Mouse (Mus musculus) olfactory bulb, adult 2 months (tissue): ENCODE results near the gene Hist1h2ah.

Experiments
- CTCF ChIP-seq: fragments of 200-500 bp; IDR thresholded peaks from 2 replicates; pipeline ENCODE4 v1.5.1; 2012; ENCODE audit warnings: low read depth, mild to moderate bottlenecking, low read length, moderate library complexity; ENCODE audit not compliant: insufficient read depth
- POLR2A ChIP-seq: fragments of 200-500 bp; IDR thresholded peaks from 2 replicates; pipeline ENCODE4 v1.6.1; 2012; ENCODE audit warnings: mild to moderate bottlenecking, low read depth, low read length, moderate library complexity; ENCODE audit not compliant: insufficient read depth

DNA sequence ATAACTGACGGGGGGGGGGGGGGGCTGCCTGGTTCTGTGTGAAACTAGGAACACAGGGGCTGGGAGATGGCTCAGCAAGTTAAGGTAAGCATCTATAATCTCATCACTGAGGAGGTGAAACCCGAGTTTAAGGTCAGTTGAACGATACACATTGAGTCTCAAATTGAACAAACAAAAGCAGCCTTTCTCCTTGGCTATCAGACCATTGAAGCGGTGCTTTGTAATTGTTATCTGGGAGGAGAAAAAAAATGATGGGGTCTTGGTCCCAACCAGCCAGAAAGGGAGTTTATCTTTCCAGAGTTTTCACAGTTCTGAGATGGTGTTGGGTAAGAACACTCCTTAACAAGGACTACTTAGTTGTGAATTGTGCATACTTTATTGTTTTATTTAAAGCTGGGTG is 37.5 kb downstream of the Hist1h2ah start:
- TF ChIP-seq CTCF (no peak), POLR2A (no peak)
